Mouse (Mus musculus): ENCODE results near the gene Gm5105.

The Gm5105 gene

DNA sequence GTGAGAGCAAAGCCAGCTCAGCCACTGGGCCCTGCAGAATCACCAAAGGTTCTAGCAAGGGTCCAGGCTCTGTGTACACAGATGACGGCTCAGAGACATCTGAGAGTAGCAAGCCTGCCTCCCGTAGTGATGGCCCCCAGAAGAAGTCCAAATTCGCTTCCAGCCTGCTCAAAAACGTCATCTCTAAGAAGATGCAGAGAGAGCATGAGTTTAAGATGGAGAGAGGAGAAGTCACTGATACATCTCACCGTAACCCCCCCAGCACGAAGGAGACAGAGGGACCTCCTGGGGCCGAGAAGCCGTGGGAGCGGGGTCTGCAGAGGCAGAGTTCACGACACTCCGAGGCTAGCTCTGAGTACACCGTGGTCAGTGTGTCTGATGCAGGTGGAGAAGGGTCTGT lies at the start of gene Gm5105:
TSS of gene Gm5105 (minus strand) at position 101 of the 400 bp plus-strand sequence.
- DNase-seq (ENCODE audit: low read depth, low spot score) = no peak

DNA sequence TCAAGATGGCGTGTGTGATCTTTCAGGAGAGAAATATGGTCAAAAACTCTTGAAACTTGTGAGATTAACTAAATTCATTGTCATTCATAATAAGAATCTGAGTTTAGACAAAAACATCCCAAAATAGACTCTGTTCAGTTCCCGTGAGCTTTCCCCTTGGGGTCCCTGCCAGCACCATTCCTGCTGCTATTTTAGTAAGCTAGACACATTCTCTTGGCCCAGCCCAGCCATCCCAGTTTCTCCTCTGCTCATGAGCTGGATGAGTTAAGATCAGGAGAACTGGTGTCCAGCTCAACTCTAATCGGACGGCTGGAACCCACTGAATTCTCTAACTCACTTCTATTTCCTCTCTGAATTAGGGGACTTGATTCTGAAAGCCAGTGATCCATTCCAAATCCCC lies 49.7 kb upstream of the Gm5105 start:
- DNase-seq (ENCODE audit: low read depth, low spot score) = no peak

DNA sequence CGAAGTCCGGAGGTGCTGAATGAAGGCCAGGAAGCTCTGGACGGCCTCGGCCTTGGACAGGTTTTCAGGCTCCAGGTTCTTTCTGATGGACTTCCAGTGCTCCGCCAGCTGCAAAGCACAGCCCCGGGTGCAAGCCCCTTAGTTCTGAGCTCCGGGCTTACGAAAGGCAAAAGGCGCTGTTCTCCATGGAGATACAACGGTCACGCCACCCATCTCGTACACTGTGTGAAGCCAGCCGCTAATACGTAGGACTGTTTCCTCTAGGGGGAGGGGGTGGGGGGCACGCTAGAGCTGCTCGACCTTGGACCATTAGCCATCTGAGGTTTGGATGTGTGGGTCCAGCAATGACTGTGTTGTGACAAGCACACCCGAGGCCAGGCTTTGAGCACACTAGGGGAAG lies 46.9 kb upstream of the Gm5105 start:
- DNase-seq (ENCODE audit: low read depth, low spot score) = no peak

DNA sequence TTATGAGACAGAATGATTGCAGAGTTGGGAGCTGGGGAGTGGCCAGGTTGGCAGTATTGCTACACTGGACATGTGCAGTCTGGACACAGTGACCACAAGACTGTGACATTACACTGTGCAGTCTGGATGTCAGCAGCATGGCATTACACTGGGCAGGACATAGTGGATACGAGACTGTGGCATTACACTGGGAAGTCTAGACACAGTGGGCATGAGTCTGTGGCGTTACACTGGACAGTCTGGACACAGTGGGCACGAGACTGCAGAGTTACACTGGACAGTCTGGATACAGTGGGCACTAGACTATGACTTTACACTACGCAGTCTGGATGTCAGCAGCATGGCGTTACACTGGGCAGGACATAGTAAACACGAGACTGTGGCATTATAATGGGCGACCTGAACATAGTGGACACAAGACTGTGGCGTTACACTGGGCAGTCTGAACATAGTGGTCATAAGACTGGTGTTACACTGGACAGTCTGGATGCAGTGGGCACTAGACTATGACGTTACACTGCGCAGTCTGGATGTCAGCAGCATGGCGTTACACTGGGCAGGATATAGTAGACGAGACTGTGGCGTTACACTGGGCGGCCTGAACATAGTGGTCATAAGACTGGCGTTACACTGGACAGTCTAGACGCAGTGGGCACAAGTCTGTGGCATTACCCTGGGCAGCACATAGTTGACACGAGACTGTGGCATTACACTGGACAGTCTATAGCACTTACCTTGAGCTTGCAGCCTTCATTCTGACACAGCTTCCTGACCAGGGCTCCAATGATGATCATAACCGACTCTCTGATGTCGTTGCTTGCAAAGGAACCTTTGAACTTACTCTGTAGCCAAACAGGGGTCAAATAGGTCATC lies 44.0 kb upstream of the Gm5105 start:
- DNase-seq (ENCODE audit: low read depth, low spot score) = no peak

DNA sequence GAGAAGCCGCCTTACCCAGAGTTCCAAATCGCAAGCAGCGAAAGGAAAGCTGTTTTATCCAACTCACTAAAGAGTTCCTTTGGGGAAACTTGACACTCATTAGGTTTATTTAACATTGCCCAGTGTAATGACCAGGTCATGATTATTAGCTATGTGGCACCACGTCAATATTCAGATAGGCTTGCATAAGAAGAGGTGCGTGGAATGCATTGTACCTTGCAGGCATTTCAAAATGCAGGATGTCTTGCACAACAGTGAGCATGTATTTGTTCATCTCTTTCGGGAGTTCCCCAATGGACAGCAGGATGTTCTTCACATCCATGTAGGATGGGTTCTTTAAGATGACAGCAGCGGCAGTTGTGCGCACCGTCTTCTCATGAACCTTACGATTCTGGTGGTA lies 39.7 kb upstream of the Gm5105 start:
- DNase-seq (ENCODE audit: low read depth, low spot score) = no peak

DNA sequence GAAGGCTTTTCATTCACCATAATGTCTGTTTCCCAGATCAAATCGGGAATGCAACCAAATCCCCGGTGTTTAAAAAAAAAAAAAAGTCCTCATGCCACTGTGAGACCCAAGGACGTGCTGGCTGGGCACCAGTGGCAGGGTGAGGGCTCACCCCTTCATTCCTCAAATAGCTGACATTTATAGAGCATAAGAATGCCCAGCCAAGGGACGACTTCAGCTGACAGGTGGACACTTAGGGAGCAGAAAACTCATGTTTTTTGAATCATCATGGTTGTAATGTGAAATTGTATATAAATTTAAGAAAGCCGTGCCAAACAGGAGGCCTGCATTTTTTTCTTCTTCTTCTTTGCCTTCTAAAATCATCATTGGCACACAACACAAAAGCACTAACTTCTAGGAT lies 37.9 kb upstream of the Gm5105 start:
- DNase-seq (ENCODE audit: low read depth, low spot score) = no peak

DNA sequence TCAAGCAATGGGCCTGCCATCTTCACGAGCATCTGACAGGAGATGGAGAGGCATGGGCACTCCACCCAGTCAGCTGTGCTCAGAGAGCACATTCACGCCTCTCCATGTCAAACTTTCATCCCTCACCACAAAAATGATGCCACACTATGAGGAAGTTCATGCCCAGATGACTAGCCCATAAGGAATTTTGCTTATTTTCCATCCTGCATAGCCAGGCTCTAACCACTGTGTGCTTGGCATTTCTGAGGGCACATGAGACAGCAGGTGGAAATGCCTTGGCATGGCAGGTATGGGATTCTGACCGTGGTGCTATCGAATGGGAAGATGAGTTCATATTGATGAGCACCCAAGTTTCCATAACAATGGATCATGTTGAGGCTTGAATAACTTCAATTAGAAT lies 36.5 kb upstream of the Gm5105 start:
- DNase-seq (ENCODE audit: low read depth, low spot score) = no peak

DNA sequence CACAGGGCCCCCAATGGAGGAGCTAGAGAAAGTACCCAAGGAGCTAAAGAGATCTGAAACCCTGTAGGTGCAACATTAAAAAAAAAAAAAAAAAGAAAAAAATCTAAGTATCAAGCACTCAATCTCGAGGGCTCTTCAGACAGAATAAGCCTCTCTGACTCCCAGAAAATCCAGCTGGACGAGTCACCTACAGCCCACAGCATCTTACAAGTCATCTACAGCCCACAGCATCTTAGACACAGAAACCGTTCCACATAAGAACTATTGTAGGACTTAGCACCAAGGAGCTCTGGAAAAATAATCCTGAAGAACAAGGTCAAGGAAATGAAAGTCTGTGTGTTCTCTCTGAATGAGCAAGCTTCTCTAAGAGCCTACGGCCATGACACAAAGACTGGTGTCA lies 34.7 kb upstream of the Gm5105 start:
- DNase-seq (ENCODE audit: low read depth, low spot score) = no peak

DNA sequence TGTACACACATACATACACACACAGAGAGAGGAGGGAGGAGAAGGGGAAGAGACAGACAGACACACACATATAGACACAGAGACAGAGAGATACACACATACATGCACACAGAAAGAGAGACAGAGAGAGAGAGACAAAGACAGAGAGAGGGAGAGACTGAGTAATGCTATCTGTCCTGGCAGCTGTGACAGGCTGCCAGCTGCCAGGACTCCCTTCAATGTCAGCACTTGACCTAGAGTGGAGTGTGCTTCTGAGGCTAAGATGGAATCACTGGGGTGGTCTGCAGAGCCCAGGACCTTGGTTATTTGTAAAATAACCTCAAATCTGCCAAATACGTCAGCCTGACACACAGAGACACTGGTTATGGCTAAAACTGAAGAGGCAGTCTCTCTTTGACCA lies 30.5 kb upstream of the Gm5105 start:
- no peak for DNase-seq (ENCODE audit: low read depth, low spot score)

DNA sequence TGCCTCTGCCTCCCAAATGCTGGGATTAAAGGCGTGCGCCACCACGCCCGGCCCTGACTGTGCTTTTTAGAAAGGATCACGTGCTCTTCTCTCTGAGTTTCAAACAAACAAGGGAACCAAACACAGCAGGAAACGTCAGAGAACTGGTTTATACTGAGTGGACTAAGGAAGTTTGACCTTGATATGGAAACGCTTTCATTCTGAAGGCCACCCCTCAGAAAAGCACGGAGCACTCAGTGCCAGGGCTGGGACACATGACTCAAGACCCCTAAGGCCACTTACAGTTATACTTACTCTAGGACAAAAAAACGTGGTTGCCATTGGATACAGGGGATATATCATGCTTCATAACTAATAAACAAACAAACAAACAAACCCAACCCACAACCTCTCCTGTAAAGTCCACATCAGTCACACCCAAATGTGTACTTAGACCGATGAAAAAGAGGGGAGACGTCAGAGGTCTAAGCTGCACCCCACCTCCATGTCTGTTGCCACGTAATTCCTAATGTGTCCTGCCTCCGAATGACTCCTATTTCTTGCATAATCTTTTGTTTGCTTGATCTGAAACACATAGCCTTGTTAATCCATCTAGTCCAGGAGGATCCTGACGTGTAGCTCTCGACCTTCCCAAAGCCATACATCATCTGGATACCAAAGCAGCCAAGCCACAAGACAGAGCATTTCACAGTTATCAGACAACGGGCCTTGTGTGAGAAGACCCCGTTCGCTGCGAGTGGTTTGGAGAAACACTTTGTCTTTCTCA lies 29.3 kb upstream of the Gm5105 start:
- DNase-seq (ENCODE audit: low read depth, low spot score) = no peak

DNA sequence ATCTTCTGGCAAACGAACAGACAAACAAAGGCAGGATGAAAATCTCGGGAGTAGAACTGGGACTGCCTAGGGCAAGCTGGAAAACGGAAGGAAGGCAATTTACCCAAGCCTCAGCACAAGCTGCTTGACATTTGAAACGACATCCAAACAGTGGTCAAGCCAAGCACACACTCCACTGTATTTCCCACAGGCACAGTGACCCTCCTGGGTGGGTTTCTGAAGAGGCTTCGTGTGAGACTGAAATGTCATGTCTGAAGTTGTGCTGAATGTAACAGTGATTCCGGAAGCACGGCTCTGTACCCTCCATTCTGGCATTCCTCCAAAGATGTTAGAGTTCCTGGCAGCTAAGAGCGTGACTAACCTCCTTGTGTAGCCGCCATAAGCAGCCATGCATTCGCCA lies 28.5 kb upstream of the Gm5105 start:
- DNase-seq (ENCODE audit: low read depth, low spot score) = no peak

DNA sequence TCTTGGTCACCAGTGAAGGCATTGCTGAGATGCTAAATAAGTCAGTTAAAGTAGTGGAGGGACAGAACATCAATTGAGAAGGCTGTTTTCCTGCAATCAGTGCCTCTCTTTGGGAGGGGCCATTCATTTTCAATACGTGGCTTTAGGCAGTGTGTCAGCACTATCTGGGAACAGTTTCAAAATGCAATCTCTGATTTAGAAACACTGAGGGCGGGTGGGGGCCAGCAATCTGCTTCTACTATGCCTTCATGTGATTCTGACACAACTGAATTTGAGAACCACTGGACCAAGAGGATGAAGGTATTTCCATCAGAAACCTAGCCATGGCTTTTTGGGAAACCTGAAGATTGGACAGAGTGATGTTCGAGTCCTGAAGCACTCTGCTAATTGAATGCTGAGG lies 28.1 kb upstream of the Gm5105 start:
- DNase-seq (ENCODE audit: low read depth, low spot score) = no peak

DNA sequence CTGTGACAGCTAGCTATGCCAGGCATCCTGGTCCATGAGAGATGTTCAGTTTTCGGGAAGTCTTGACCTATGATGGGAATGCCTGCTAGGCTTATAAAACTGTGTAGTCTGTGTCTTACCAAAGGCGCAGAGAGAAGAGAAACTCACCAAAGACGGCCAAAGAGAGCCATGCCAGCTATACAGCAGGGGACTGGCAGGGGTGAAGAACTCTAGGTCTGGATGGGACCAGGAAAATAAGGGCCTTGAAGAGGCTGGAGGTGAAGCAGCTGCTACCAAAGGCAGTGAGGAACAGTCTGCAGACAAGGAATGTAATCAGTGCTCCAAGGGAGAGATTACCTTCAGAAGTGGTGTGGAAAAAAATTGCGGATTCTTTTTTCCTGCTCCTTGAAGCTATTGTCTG lies 16.7 kb upstream of the Gm5105 start:
- DNase-seq (ENCODE audit: low read depth, low spot score) = no peak

DNA sequence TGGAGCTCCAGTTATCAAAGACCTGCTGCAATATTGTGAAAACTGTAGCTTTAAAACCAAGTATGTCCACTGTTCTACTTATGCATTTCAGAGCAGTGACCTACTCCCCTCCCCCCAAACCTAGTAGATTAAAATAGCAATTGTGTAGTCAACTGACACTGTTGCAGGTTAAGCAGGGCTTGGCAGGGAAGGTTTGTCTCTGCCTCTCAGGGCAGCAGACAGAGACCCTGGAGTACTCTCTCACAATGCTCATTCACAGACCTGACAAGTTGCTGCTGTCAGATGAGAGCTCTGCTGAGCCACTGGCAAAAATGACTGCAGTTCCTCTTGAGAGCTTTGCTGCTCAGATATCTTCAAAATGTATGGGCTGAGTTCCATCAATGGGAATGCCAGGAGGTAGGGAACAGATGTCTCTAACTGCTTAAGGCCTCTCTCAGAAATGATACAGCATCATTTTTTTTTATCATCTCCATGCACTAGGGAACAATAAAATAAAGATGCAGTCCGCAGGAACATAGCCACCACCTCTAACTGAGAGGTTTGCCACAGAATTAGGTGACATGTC lies 16.0 kb upstream of the Gm5105 start:
- no peak for DNase-seq (ENCODE audit: low read depth, low spot score)

DNA sequence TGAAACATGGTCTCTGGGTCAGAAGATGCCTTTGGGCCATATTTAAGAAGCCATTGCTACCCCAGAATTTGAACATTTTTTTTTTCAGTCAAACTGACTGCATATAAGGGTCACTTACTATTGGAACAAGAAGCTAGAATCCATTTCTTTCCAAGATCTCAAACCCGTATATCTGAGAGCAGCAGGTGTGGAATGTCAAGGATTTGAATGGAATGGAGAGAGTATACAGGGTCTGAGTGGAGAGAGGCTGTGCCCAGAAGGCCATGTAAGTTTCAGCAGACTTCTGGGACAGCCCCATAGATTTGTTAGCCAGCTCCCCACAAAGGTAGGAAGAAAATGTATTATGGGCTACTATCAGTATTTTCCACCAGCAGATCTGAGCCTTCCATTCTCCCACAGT lies 11.5 kb upstream of the Gm5105 start:
- DNase-seq (ENCODE audit: low read depth, low spot score) = no peak

DNA sequence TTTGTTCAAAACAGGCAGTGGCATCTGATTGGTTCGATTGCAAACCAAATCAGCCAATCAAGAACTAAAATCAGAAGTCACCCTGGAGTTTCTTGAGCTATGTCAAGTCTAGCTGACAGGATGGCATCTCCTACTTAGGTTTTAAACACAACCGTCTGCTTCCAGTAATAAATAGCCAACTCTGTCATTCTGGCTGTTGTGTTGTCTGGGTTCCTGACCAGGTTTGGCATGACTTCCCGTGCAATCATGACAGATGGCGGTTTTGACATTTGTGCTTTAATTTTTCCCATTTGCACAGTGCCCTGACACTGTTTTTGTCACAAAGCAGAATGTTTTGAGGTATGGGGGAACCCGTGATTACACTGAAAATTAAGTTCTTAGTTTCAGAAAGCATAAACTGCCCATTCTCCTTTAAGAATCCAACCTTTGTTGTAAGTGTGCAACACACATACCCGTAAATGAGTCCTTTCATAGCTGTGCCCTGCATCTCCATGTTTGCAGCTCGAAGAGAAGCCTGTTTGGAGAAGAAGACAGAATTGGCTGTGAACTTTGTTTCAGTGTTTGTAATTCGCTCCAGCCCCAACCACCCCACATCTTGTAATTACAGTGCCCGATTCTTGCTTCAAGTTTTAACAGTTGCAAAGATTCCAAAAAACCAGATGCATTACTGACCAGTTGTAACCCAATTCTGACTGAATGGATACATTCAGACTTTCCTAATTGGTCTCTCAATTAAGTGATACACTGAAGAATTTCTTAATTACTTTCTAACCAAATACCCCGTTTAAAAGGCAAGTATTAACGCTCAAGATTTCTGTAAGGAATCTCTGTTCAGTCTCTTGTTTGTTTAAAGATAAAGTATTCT lies 10.5 kb upstream of the Gm5105 start:
- no peak for DNase-seq (ENCODE audit: low read depth, low spot score)

DNA sequence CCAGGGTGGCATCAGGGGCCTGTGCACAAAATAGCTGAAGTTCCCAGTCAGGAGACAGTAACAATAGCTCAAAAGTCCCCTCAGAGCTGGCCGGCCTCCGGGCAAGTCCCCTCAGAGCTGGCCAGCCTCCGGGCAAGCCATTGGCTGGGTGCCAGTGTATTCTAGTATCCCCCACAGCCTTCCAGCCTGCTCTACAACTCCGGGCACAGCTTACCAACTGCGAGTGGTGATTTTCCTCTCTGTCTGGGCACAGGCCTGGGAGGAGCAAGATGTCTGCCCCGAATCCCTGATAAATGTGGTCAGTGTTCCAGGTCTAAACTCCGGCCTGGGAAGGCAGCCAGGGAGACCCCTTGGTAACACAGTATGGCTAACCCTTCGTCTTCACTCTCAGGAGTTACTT lies 8.0 kb upstream of the Gm5105 start:
- no peak for DNase-seq (ENCODE audit: low read depth, low spot score)

DNA sequence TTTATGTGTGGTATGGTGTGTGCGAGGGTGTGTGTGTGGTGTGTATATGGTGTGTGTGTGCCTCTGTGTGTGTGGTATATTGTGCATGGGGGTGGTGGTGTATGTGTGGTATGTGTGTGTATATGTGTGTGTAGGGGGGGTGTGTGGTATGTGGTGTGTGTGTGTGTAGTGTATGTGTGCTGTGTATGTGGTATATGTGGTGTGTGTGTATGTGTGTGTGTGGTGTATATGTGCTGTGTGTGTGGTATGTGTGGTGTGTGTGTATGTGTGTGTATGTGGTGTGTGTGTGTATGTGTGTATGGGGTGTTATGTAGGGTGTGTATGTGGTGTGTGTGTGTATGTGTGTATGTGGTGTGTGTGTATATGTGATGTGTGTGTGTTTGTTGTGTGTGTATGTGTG lies 7.0 kb upstream of the Gm5105 start:
- DNase-seq (ENCODE audit: low read depth, low spot score) = no peak

DNA sequence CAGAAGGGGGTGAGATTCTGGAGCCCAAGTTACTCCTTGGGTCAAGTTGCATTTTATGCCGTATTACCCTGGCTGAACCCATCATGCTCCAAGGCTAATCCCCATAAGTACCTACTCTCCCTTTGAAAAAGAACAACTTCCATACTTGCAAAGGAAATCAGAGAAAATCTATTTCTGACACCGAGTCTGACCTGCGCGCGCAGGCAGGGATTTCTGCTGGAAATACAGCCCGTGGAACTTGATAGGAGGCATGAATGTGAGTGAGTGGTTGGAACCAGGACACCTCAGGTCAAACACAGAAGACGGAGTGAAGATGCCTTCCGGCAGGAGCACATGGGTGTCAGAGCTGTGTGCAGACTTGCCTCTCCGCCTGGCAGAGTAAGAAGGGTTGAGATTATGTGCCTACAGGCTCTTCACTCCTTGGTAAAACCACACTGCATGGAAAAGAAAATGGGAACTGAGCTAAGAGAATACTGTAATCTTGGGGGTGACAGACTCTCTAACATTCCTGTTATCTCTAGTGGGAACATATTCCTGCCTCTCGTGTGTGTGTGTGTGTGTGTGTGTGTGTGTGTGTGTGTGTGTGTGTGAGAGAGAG lies 4.4 kb upstream of the Gm5105 start:
- DNase-seq (ENCODE audit: low read depth, low spot score) = no peak

DNA sequence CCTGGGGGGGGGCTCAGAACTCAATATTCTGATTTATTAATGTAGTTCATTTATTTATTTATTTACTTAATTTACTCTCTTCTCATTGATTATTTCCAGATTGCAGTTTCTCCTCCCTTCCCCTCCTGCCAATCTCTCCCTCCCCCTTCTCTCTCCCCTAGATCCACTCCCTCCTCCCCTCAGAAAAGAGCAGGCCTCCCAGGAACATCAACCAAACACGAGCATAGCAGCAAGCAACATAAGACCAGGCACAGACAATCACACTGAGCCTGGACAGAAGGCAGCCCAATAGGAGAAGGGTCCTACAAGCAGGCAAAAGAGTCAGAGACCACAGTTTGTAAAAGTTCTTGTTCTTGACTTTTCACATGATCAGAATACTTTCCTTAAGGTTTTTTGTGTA lies 3.8 kb upstream of the Gm5105 start:
- no peak for DNase-seq (ENCODE audit: low read depth, low spot score)

DNA sequence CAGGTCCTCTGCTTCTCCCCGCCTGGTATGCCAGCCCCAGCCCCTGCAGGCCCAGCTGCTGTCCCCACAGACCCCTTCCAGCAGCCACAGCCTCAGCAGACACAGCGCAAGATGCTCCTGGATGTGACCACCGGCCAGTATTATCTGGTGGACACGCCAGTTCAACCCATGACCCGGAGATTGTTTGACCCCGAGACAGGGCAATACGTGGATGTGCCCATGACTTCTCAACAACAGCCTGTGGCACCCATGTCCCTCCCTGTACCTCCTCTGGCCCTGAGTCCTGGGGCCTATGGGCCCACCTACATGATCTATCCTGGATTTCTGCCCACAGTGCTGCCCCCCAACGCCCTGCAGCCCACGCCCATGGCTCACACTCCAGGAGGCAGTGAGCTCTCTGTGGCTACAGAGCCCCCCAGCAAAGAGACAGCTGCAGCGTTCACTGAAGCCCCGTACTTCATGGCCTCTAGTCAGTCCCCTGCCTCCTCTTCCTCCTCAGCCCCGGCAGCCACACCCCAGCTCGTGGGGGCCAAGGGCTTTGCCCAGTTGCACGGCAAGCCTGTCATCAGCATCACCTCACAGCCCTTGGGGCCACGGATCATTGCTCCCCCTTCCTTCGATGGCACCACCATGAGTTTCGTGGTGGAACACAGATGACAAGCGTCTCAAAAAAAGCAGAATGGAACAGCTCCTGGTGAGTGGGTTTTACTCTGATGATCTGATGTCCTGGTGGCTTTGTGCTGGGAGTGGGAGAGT lies 2.7 kb upstream of the Gm5105 start:
- peak; percentile 6 for DNase-seq (ENCODE audit: low read depth, low spot score)
